Mouse (Mus musculus): ENCODE measurements around the gene Armcx5. TPM values are rescaled to one million over a fixed set of nuclear protein-coding genes. Genes with fewer than 3 reads are reported as not detected.

Gene Armcx5
- 4.3 and 4.8 TPM in 2 replicates for polyA plus RNA-seq (2015; fragmentation: Nextera tagmentation; extraction: Ambion mirVana)

GRCm38 (mm10) chrX:135742304-135743055 is at the start of gene Armcx5, which contains the start of gene Gprasp1:
Gene Armcx5 (plus strand): TSS chrX:135742733.
Gene Gprasp1 (plus strand): TSS chrX:135742733.
- TF ChIP-seq CTCF (IDR thresholded peaks at IDR 0.05; ENCODE audit: low read depth), result no peak
- Histone ChIP-seq H3K9me3 (ENCODE audit: control insufficient read depth) (no peaks in the 10 kb centered on the region), H3K9ac (ENCODE audit: low read depth, low read length) (peak within 1 kb of the TSS; percentile 53), H3K4me2 (replicated peaks; ENCODE audit: low read depth) (peak within 1 kb of the TSS; percentile 59), H3K27ac (ENCODE audit: low read depth, low read length) (no peak within 1 kb of the TSS; the same call in 1 of the 2 replicates), H3K27me3 (replicated peaks; ENCODE audit: control insufficient read depth, insufficient read depth, low read length) (no peaks in the 10 kb centered on the region), H3K4me1 (replicated peaks; ENCODE audit: control insufficient read depth, insufficient read depth, low read length) (no peaks in the 10 kb centered on the region), H3K4me3 (ENCODE audit: low read depth, low read length) (peak within 1 kb of the TSS; percentile 63), H3K36me3 (ENCODE audit: control insufficient read depth, insufficient read depth) (no peaks in the 10 kb centered on the region)
- WGBS, result 15% methylated on average over 48 of the region's 48 CpGs
- peak; percentile 97 for ATAC-seq

GRCm38 (mm10) chrX:135693633-135694032 is 48.9 kb upstream of the Armcx5 start, which contains the start of gene Tcp11x2:
Gene Tcp11x2 (minus strand): TSS chrX:135693790.
- Histone ChIP-seq H3K36me3 (ENCODE audit: control insufficient read depth, insufficient read depth) (no peaks in the 10 kb centered on the region), H3K4me1 (replicated peaks; ENCODE audit: control insufficient read depth, insufficient read depth, low read length) (no peaks in the 10 kb centered on the region), H3K9ac (ENCODE audit: low read depth, low read length) (no peak within 1 kb of the TSS), H3K9me3 (ENCODE audit: control insufficient read depth) (no peaks in the 10 kb centered on the region), H3K27me3 (replicated peaks; ENCODE audit: control insufficient read depth, insufficient read depth, low read length) (no peaks in the 10 kb centered on the region; the same call in 1 of the 2 replicates), H3K4me3 (ENCODE audit: low read depth, low read length) (no peak within 1 kb of the TSS), H3K4me2 (replicated peaks; ENCODE audit: low read depth) (no peak within 1 kb of the TSS), H3K27ac (ENCODE audit: low read depth, low read length) (no peak within 1 kb of the TSS)
- TF ChIP-seq CTCF (IDR thresholded peaks at IDR 0.05; ENCODE audit: low read depth), result no peak
- WGBS, result 79% methylated on average over 1 of the region's 1 CpGs
- ATAC-seq, result no peak

- Histone ChIP-seq H3K4me2 (replicated peaks; ENCODE audit: low read depth) (no peak overlapping the region), H3K36me3 (ENCODE audit: control insufficient read depth, insufficient read depth) (no peaks in the 10 kb centered on the region), H3K4me1 (replicated peaks; ENCODE audit: control insufficient read depth, insufficient read depth, low read length) (no peaks in the 10 kb centered on the region), H3K9me3 (ENCODE audit: control insufficient read depth) (no peaks in the 10 kb centered on the region), H3K27ac (ENCODE audit: low read depth, low read length) (no peak overlapping the region), H3K9ac (ENCODE audit: low read depth, low read length) (no peak overlapping the region), H3K27me3 (replicated peaks; ENCODE audit: control insufficient read depth, insufficient read depth, low read length) (no peaks in the 10 kb centered on the region), H3K4me3 (ENCODE audit: low read depth, low read length) (no peak overlapping the region)
- no peak for TF ChIP-seq CTCF (IDR thresholded peaks at IDR 0.05; ENCODE audit: low read depth)
- no peak for ATAC-seq
- 94% methylated on average over 1 of the region's 1 CpGs for WGBS
Observed at GRCm38 (mm10) chrX:135703111-135703510, 39.4 kb upstream of the Armcx5 start.

GRCm38 (mm10) chrX:135704349-135704748 is 38.2 kb upstream of the Armcx5 start:
- no peak for ATAC-seq
- peak; percentile 29; the same call in 1 of the 2 replicates for TF ChIP-seq CTCF (IDR thresholded peaks at IDR 0.05; ENCODE audit: low read depth)
- H3K27ac ChIP-seq (ENCODE audit: low read depth, low read length), result no peak overlapping the region

GRCm38 (mm10) chrX:135712845-135713244 is 29.7 kb upstream of the Armcx5 start:
- Histone ChIP-seq H3K4me1 (replicated peaks; ENCODE audit: control insufficient read depth, insufficient read depth, low read length) (no peaks in the 10 kb centered on the region), H3K27ac (ENCODE audit: low read depth, low read length) (no peak overlapping the region), H3K9ac (ENCODE audit: low read depth, low read length) (no peak overlapping the region), H3K4me2 (replicated peaks; ENCODE audit: low read depth) (no peak overlapping the region), H3K9me3 (ENCODE audit: control insufficient read depth) (no peaks in the 10 kb centered on the region), H3K36me3 (ENCODE audit: control insufficient read depth, insufficient read depth) (no peaks in the 10 kb centered on the region), H3K27me3 (replicated peaks; ENCODE audit: control insufficient read depth, insufficient read depth, low read length) (no peaks in the 10 kb centered on the region), H3K4me3 (ENCODE audit: low read depth, low read length) (no peak overlapping the region)
- TF ChIP-seq CTCF (IDR thresholded peaks at IDR 0.05; ENCODE audit: low read depth), result no peak
- no peak for ATAC-seq
- 80% methylated on average over 2 of the region's 2 CpGs for WGBS

More at GRCm38 (mm10) chrX:135704349-135704748, 38.2 kb upstream of the Armcx5 start:
- Histone ChIP-seq H3K9me3 (ENCODE audit: control insufficient read depth) (no peaks in the 10 kb centered on the region), H3K4me2 (replicated peaks; ENCODE audit: low read depth) (no peak overlapping the region), H3K4me1 (replicated peaks; ENCODE audit: control insufficient read depth, insufficient read depth, low read length) (no peaks in the 10 kb centered on the region), H3K9ac (ENCODE audit: low read depth, low read length) (no peak overlapping the region), H3K27me3 (replicated peaks; ENCODE audit: control insufficient read depth, insufficient read depth, low read length) (no peaks in the 10 kb centered on the region), H3K4me3 (ENCODE audit: low read depth, low read length) (no peak overlapping the region), H3K36me3 (ENCODE audit: control insufficient read depth, insufficient read depth) (no peaks in the 10 kb centered on the region)
- WGBS, result 46% methylated on average over 2 of the region's 2 CpGs

DNA sequence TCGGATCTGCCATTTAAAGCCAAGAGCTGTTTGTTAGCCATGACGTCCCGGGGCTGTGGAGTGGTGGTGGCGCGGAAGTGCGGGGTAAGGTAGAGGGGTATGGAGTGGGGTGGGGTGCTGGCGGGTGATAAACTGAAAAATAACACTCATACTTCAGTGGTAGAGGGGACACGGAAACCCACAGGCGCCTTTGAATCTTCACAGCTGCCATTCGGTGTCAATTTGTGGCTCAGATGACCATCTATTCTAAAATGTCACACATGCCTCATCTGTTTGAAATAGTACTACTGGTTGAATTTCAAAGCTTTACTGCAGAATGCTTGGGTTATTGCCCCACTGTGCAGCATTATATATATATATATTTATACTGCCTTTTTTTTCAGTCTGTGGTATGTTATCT is 17.4 kb upstream of the Armcx5 start, which contains the start of gene Tmsb15a:
Tmsb15a (minus strand) TSS at position 101 of the 400 bp plus-strand sequence.
- Histone ChIP-seq H3K27ac (ENCODE audit: low read depth, low read length) (no peak within 1 kb of the TSS), H3K9me3 (ENCODE audit: control insufficient read depth) (no peaks in the 10 kb centered on the region), H3K4me1 (replicated peaks; ENCODE audit: control insufficient read depth, insufficient read depth, low read length) (no peaks in the 10 kb centered on the region), H3K36me3 (ENCODE audit: control insufficient read depth, insufficient read depth) (no peaks in the 10 kb centered on the region), H3K4me2 (replicated peaks; ENCODE audit: low read depth) (no peak within 1 kb of the TSS), H3K27me3 (replicated peaks; ENCODE audit: control insufficient read depth, insufficient read depth, low read length) (no peaks in the 10 kb centered on the region), H3K9ac (ENCODE audit: low read depth, low read length) (no peak within 1 kb of the TSS), H3K4me3 (ENCODE audit: low read depth, low read length) (no peak within 1 kb of the TSS)
- no peak for TF ChIP-seq CTCF (IDR thresholded peaks at IDR 0.05; ENCODE audit: low read depth)
- 84% methylated on average over 10 of the region's 10 CpGs for WGBS
- no peak for ATAC-seq

All from intestine, postnatal 0 days (tissue).